Mouse (Mus musculus): ENCODE measurements around the gene Fgfr2. TPM values are rescaled to one million over a fixed set of nuclear protein-coding genes. Genes with fewer than 3 reads are reported as not detected.

Gene Fgfr2
- polyA plus RNA-seq, 1 experiment = 0.17 TPM

DNA sequence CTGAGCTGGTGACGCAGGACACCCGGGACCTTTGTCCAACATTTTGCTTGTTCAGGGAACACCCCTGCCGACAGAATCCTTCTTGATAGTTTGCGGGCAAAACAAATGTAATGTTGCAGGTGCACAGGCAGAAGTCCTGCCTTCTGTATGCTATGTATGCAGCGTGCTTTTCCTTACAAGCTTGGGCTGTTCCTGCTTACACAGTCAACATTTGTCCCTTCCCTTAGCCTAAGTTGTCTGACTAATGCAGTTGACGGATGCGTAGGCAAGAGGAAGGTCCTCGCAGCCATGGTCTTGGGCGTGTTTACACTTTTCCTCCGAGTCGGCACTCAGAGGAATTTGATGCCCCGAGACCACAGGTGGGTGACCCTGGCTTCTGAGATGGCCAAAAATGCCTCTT lies 2138.0 kb downstream of the Fgfr2 start:
- H3K27me3 ChIP-seq (ENCODE audit: control insufficient read depth, insufficient read depth, insufficient read length) = no peaks in the 10 kb centered on the region
- no peak overlapping the region for H3K4me3 ChIP-seq
- no peak overlapping the region for H3ac ChIP-seq (ENCODE audit: control insufficient read depth, insufficient read length)
- peaks cover 15% of the 10 kb centered on the region for H3K36me3 ChIP-seq (ENCODE audit: control insufficient read depth, insufficient read depth)
- TF ChIP-seq POLR2AphosphoS2 (IDR thresholded peaks at IDR 0.05; ENCODE audit: insufficient read length, low read depth) (no peak), MAX (IDR thresholded peaks at IDR 0.05; ENCODE audit: low read depth) (no peak), TCF12 (IDR thresholded peaks at IDR 0.05; ENCODE audit: insufficient read depth, poor library complexity, severe bottlenecking) (no peak), MYOG (IDR thresholded peaks at IDR 0.05; ENCODE audit: control insufficient read depth in 1 of 3, insufficient read depth in 1 of 3, insufficient read length in 2 of 3, low read depth in 2 of 3) (no peak), USF1 (IDR thresholded peaks at IDR 0.05; ENCODE audit: low read depth) (no peak), POLR2A (IDR thresholded peaks at IDR 0.05; ENCODE audit: insufficient read length, low read depth) (no peak), TCF3 (IDR thresholded peaks at IDR 0.05; ENCODE audit: insufficient read length, low read depth) (no peak), SRF (IDR thresholded peaks at IDR 0.05; ENCODE audit: control insufficient read depth, insufficient read length, low read depth) (no peak), MYOD1 (IDR thresholded peaks at IDR 0.05; ENCODE audit: control insufficient read depth in 1 of 3, insufficient read length in 2 of 3, low read depth in 2 of 3) (no peak), REST (IDR thresholded peaks at IDR 0.05; ENCODE audit: insufficient read depth, insufficient read length) (no peak), E2F4 (IDR thresholded peaks at IDR 0.05; ENCODE audit: insufficient read depth) (no peak), CEBPB (IDR thresholded peaks at IDR 0.05; ENCODE audit: insufficient read depth, poor library complexity, severe bottlenecking) (no peak)
- H3K79me2 ChIP-seq (ENCODE audit: control insufficient read depth, insufficient read depth) = no peaks in the 10 kb centered on the region
- H3K4me2 ChIP-seq (ENCODE audit: low read depth) = no peak overlapping the region

- Histone ChIP-seq H3K27me3 (ENCODE audit: control insufficient read depth, insufficient read depth, insufficient read length) (no peaks in the 10 kb centered on the region), H3ac (ENCODE audit: control insufficient read depth, insufficient read length) (no peak overlapping the region), H3K79me2 (ENCODE audit: control insufficient read depth, insufficient read depth) (no peaks in the 10 kb centered on the region), H3K4me3 (no peak overlapping the region), H3K4me2 (ENCODE audit: low read depth) (no peak overlapping the region), H3K36me3 (ENCODE audit: control insufficient read depth, insufficient read depth) (peaks cover 15% of the 10 kb centered on the region)
- TF ChIP-seq SRF (IDR thresholded peaks at IDR 0.05; ENCODE audit: control insufficient read depth, insufficient read length, low read depth) (no peak), POLR2AphosphoS2 (IDR thresholded peaks at IDR 0.05; ENCODE audit: insufficient read length, low read depth) (no peak), POLR2A (IDR thresholded peaks at IDR 0.05; ENCODE audit: insufficient read length, low read depth) (no peak), USF1 (IDR thresholded peaks at IDR 0.05; ENCODE audit: low read depth) (no peak), E2F4 (IDR thresholded peaks at IDR 0.05; ENCODE audit: insufficient read depth) (no peak)
These were observed 2138.9 kb downstream of the Fgfr2 start for GRCm38 (mm10) chr7:130984294-130984693.

DNA sequence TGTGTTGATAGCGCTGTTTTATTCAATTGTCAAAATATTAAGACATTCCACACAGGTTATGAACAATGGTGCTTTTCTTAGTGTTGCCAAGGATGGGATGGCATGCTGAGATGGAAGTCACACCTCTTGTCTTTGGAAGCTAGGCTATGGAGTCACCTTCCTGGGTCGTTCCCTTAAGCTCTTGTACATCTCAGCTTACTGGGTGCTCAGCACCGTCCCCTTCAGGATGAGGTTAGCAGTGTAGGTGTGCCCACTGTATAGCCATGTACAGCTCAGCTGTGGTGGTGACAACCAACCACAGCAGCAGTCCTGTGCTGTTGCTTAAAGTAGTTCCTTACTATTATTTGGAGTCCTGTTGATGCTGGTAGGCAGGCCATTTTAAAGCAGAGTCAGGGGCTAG lies 2140.3 kb downstream of the Fgfr2 start:
- H3ac ChIP-seq (ENCODE audit: control insufficient read depth, insufficient read length) = no peak overlapping the region
- H3K79me2 ChIP-seq (ENCODE audit: control insufficient read depth, insufficient read depth) = no peaks in the 10 kb centered on the region
- no peak overlapping the region for H3K4me2 ChIP-seq (ENCODE audit: low read depth)
- H3K27me3 ChIP-seq (ENCODE audit: control insufficient read depth, insufficient read depth, insufficient read length) = no peaks in the 10 kb centered on the region
- TF ChIP-seq USF1 (IDR thresholded peaks at IDR 0.05; ENCODE audit: low read depth) (no peak), CEBPB (IDR thresholded peaks at IDR 0.05; ENCODE audit: insufficient read depth, poor library complexity, severe bottlenecking) (no peak)
- H3K36me3 ChIP-seq (ENCODE audit: control insufficient read depth, insufficient read depth) = peaks cover 15% of the 10 kb centered on the region
- H3K4me3 ChIP-seq = no peak overlapping the region

GRCm38 (mm10) chr7:130982371-130982770 lies 2140.8 kb downstream of the Fgfr2 start:
- H3K36me3 ChIP-seq (ENCODE audit: control insufficient read depth, insufficient read depth) = peaks cover 15% of the 10 kb centered on the region
- no peaks in the 10 kb centered on the region for H3K79me2 ChIP-seq (ENCODE audit: control insufficient read depth, insufficient read depth)
- H3K27me3 ChIP-seq (ENCODE audit: control insufficient read depth, insufficient read depth, insufficient read length) = no peaks in the 10 kb centered on the region
- H3K4me2 ChIP-seq (ENCODE audit: low read depth) = peak overlapping the region; percentile 27
- no peak overlapping the region for H3ac ChIP-seq (ENCODE audit: control insufficient read depth, insufficient read length)
- TF ChIP-seq USF1 (IDR thresholded peaks at IDR 0.05; ENCODE audit: low read depth) (no peak), MYOG (IDR thresholded peaks at IDR 0.05; ENCODE audit: control insufficient read depth in 1 of 3, insufficient read depth in 1 of 3, insufficient read length in 2 of 3, low read depth in 2 of 3) (peak in 1 of 3 experiments; percentile 29), E2F4 (IDR thresholded peaks at IDR 0.05; ENCODE audit: insufficient read depth) (no peak), SRF (IDR thresholded peaks at IDR 0.05; ENCODE audit: control insufficient read depth, insufficient read length, low read depth) (no peak), MYOD1 (IDR thresholded peaks at IDR 0.05; ENCODE audit: control insufficient read depth in 1 of 3, insufficient read length in 2 of 3, low read depth in 2 of 3) (peak in 1 of 3 experiments; percentile 7)
- no peak overlapping the region for H3K4me3 ChIP-seq

- Histone ChIP-seq H3K4me2 (ENCODE audit: low read depth) (peak overlapping the region; percentile 10), H3K27me3 (ENCODE audit: control insufficient read depth, insufficient read depth, insufficient read length) (no peaks in the 10 kb centered on the region), H3K79me2 (ENCODE audit: control insufficient read depth, insufficient read depth) (no peaks in the 10 kb centered on the region)
These were observed 2143.0 kb downstream of the Fgfr2 start for GRCm38 (mm10) chr7:130980130-130980529.

More at GRCm38 (mm10) chr7:130980130-130980529, 2143.0 kb downstream of the Fgfr2 start:
- peak; percentile 23 for TF ChIP-seq TCF12 (IDR thresholded peaks at IDR 0.05; ENCODE audit: insufficient read depth, poor library complexity, severe bottlenecking)
- peak in 1 of 3 experiments; percentile 74 for TF ChIP-seq MYOG (IDR thresholded peaks at IDR 0.05; ENCODE audit: control insufficient read depth in 1 of 3, insufficient read depth in 1 of 3, insufficient read length in 2 of 3, low read depth in 2 of 3)
- no peak for TF ChIP-seq POLR2A (IDR thresholded peaks at IDR 0.05; ENCODE audit: insufficient read length, low read depth)
- peak in 2 of 3 experiments; percentile 55 to 79 for TF ChIP-seq MYOD1 (IDR thresholded peaks at IDR 0.05; ENCODE audit: control insufficient read depth in 1 of 3, insufficient read length in 2 of 3, low read depth in 2 of 3)
- H3K36me3 ChIP-seq (ENCODE audit: control insufficient read depth, insufficient read depth) = peaks cover 12% of the 10 kb centered on the region
- no peak overlapping the region for H3ac ChIP-seq (ENCODE audit: control insufficient read depth, insufficient read length)
- H3K4me3 ChIP-seq = no peak overlapping the region
